Comparison of ENCODE assay signal across 8 mouse cellular contexts in the genomic region with DNA sequence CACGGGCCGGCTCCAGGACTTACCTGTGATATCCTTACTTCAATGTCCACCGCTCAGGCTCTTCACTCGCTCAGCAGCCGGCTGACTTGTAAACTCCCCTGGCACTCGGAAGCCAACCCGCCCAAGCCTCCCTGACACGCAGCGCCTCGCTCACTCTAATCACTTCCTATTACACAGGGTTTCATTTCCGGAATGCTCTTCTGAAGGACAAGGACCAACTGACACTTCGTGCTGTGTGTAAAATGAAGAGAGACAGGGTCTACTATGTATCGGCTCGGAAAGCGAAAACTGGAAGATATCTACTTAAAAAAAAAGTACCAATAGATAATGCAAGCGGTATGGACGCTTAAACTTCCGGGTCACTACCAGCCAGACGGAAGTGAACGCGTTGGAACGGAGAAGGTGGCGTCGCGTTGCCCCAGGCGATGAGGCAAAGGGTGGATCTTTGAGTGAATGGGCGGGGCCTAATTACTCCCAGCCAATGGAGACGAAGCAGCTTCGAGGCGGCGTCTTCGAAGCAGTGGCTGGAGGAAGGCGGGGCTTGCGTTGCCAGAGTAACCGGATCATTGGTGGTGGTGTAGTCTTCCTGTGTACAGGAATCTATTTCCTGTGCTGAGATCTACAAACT. TPM values are rescaled to one million over a fixed set of nuclear protein-coding genes. Genes with fewer than 3 reads are reported as not detected.
DNase-seq lines count a peak whose midpoint lies in the region; ATAC-seq lines count a peak whose summit lies in the region.

Blzf1 (minus strand) TSS at position 366 of the 628 bp plus-strand sequence.

- H3K4me2 ChIP-seq in hindbrain, embryonic 14.5 days (replicated peaks), result peak within 1 kb of the TSS; percentile 65

- H3K27ac ChIP-seq in hindbrain, embryonic 14.5 days, result peak within 1 kb of the TSS; percentile 76

- no peaks in the 10 kb centered on the region for H3K9me3 ChIP-seq in hindbrain, embryonic 14.5 days (ENCODE audit: control insufficient read depth, low read length)

- peak within 1 kb of the TSS; percentile 71 for H3K9ac ChIP-seq in hindbrain, embryonic 14.5 days

- peak; percentile 99 for DNase-seq in R1 (ENCODE audit: low read depth, low spot score)
- DNase-seq in cerebellum, postnatal 25 days, result peak; percentile 92 to 98
- peak; percentile 87 to 95 for DNase-seq in frontal cortex, postnatal 25 days (ENCODE audit: low spot score in 2 of 2)
- peak; percentile 99 for DNase-seq in hindbrain, embryonic 14.5 days (ENCODE audit: low spot score)
- DNase-seq in layer of hippocampus, postnatal 36 days, result peak; percentile 93 to 94
- peak; percentile 99 for DNase-seq in lung, postnatal 36 days
- DNase-seq in retina, postnatal 1 day, result peak; percentile 99
- peak; percentile 87 to 95 for DNase-seq in urinary bladder, adult 18-20 months (ENCODE audit: low spot score in 2 of 2)

- H3K4me3 ChIP-seq in hindbrain, embryonic 14.5 days (replicated peaks; ENCODE audit: low read length), result peak within 1 kb of the TSS; percentile 69

- H3K4me1 ChIP-seq in hindbrain, embryonic 14.5 days (replicated peaks; ENCODE audit: control insufficient read depth, insufficient read depth, low read length), result peaks cover 12% of the 10 kb centered on the region; the same call in 1 of the 2 replicates

- under 1% methylated on average over 35 of the region's 35 CpGs for WGBS in hindbrain, embryonic 14.5 days

- ATAC-seq in hindbrain, embryonic 14.5 days (ENCODE audit: low FRiP score), result peak; percentile 98

- H3K27me3 ChIP-seq in hindbrain, embryonic 14.5 days (ENCODE audit: control insufficient read depth, insufficient read depth, low read length), result no peaks in the 10 kb centered on the region

- H3K36me3 ChIP-seq in hindbrain, embryonic 14.5 days (replicated peaks; ENCODE audit: control insufficient read depth, insufficient read depth), result peaks cover 32% of the 10 kb centered on the region

RNA-seq across cellular contexts. Expression of gene Blzf1, which starts in this region (rescaled TPM):
- polyA plus RNA-seq in hindbrain, embryonic 14.5 days (2014; fragmentation: Nextera tagmentation; extraction: Ambion mirVana), result 25.8 and 29.2 TPM in 2 replicates
- 10 to 100 TPM; 23.0 to 23.4 TPM for total RNA-seq in layer of hippocampus, postnatal 36 days (2021)

Comparison
In these comparisons a context has a peak if more than half of its experiments do, and no peak if none do; other contexts are left out.
1. Peak in every context shown above with its lines: DNase-seq, ATAC-seq, H3K4me3 ChIP-seq and H3K27ac ChIP-seq.